Mouse (Mus musculus): ENCODE data around the gene Scnn1a. TPM values are rescaled to one million over a fixed set of nuclear protein-coding genes. Genes with fewer than 3 reads are reported as not detected.
A peak's percentile ranks its signal among the peaks of the same experiment; 100 is the strongest.

Scnn1a gene
- total RNA-seq, 2 experiments from 2014 or later: 0.10 to 0.14 TPM

GRCm38 (mm10) chr6:125380372-125381360 is 60.2 kb downstream of the Scnn1a start, which contains the start of gene Plekhg6:
Gene Plekhg6, minus strand, starts transcription at chr6:125380793.
- intact Hi-C loops (cut with DNase I): no loop called here
- TF ChIP-seq CTCF (IDR thresholded peaks at IDR 0.05): no peak
- no peak for DNase-seq
- peak within 1 kb of the TSS; percentile 58 for H3K4me3 ChIP-seq
- H3K27ac ChIP-seq: no peak within 1 kb of the TSS

GRCm38 (mm10) chr6:125382024-125382423 is 61.6 kb downstream of the Scnn1a start:
- no peak for TF ChIP-seq CTCF (IDR thresholded peaks at IDR 0.05)
- no peak for DNase-seq
- no peak overlapping the region for H3K27ac ChIP-seq
- intact Hi-C loops (cut with DNase I): no loop called here
- no peak overlapping the region for H3K4me3 ChIP-seq

- H3K27ac ChIP-seq: no peak overlapping the region
- DNase-seq: no peak
- H3K4me3 ChIP-seq: no peak overlapping the region
- peak; percentile 56 for TF ChIP-seq CTCF (IDR thresholded peaks at IDR 0.05)
- intact Hi-C loops (cut with DNase I): no loop called here
Observed at GRCm38 (mm10) chr6:125385066-125385974, 64.9 kb downstream of the Scnn1a start.

- no peak for DNase-seq
- intact Hi-C loops (cut with DNase I): no loop called here
- Histone ChIP-seq H3K27ac (no peak overlapping the region), H3K4me3 (no peak overlapping the region)
- TF ChIP-seq CTCF (IDR thresholded peaks at IDR 0.05): no peak
Observed at GRCm38 (mm10) chr6:125386080-125386479, 65.6 kb downstream of the Scnn1a start.

- intact Hi-C loops (cut with DNase I): no loop called here
Observed at GRCm38 (mm10) chr6:125389853-125390252, 69.4 kb downstream of the Scnn1a start.

More at GRCm38 (mm10) chr6:125389853-125390252, 69.4 kb downstream of the Scnn1a start:
- no peak for DNase-seq
- Histone ChIP-seq H3K27ac (no peak overlapping the region), H3K4me3 (no peak overlapping the region)
- TF ChIP-seq CTCF (IDR thresholded peaks at IDR 0.05): no peak

Other genes starting within 250 kb of the Scnn1a start
- gene Chd4, start 224.7 kb upstream of the Scnn1a start, total RNA-seq (2021): 10 to 100 TPM; 68.8 to 71.2 TPM
- 10 to 100 TPM; 17.9 to 18.1 TPM for gene Nop2, start 188.8 kb upstream of the Scnn1a start, total RNA-seq (2021)
- 1 to 10 TPM; 7.8 to 9.4 TPM for gene Iffo1, start 175.4 kb upstream of the Scnn1a start, total RNA-seq (2021)
- over 10,000 TPM in 1 of 2 experiments, 1,000 to 10,000 TPM in 1; 9,742 to 11,894 TPM for gene Gapdh, start 154.2 kb upstream of the Scnn1a start, total RNA-seq (2021)
- 1 to 10 TPM; 6.5 to 9.8 TPM for gene Ncapd2, start 129.0 kb upstream of the Scnn1a start, total RNA-seq (2021)
- 100 to 1,000 TPM; 214 to 262 TPM for gene Mrpl51, start 128.9 kb upstream of the Scnn1a start, total RNA-seq (2021)
- 10 to 100 TPM; 14.3 to 16.0 TPM for gene Vamp1, start 105.1 kb upstream of the Scnn1a start, total RNA-seq (2021)
- gene Tapbpl, start 88.8 kb upstream of the Scnn1a start, total RNA-seq (2021): 1 to 10 TPM; 2.4 to 2.6 TPM
- gene Cd27, start 83.6 kb upstream of the Scnn1a start, total RNA-seq (2021): under 1 TPM; 0.31 to 0.64 TPM
- gene Tuba3a, start 34.6 kb upstream of the Scnn1a start, total RNA-seq (2021): not detected
- 10 to 100 TPM; 20.3 to 21.2 TPM for gene Ltbr, start 6.8 kb upstream of the Scnn1a start, total RNA-seq (2021)
- 10 to 100 TPM; 25.8 to 26.2 TPM for gene Tnfrsf1a, start 28.7 kb downstream of the Scnn1a start, total RNA-seq (2021)
- not detected for gene Plekhg6, start 60.1 kb downstream of the Scnn1a start, total RNA-seq (2021)
- gene Cd9, start 174.1 kb downstream of the Scnn1a start, total RNA-seq (2021): 10 to 100 TPM; 19.1 to 30.7 TPM
- gene Vwf, start 226.1 kb downstream of the Scnn1a start, total RNA-seq (2021): 10 to 100 TPM; 12.5 to 15.3 TPM

Data from gastrocnemius, adult 2 months (tissue).